Mouse (Mus musculus) liver, adult 2 months (tissue): Measurements from ENCODE around the gene Zmynd12.

Experiments used
- CTCF ChIP-seq: fragments of 200-500 bp; IDR thresholded peaks from 2 replicates; pipeline ENCODE4 v1.5.1; 2011; ENCODE audit warnings: low read depth, low read length, control low read depth
- POLR2A ChIP-seq: fragments of 200-500 bp; IDR thresholded peaks from 2 replicates; pipeline ENCODE4 v1.6.1; 2011; ENCODE audit warnings: low read length, control low read depth; ENCODE audit not compliant: insufficient read depth; ENCODE audit errors: extremely low read depth

DNA sequence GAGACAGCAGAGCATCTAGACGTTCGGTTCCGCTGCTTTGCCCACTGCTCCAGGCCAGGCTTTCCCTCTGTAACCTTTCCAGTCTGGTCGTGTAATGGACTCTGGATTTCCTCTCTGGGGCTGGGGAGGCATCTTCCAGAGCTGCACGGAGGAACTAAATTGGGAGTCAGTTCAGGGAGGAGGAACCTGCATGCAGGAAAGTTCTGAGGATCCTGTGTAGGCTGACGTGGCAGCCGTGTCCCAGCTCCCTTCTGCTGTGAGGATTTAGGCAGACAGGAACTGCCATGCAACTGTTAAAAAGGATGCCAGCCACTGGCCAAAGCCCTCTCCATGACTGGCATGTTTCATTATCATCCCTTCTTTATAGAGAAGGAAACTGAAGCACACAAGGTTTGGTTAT lies 27.8 kb downstream of the Zmynd12 start:
- TF ChIP-seq POLR2A, result no peak
- no peak for TF ChIP-seq CTCF
